9 mouse cellular contexts compared by ENCODE assay signal in genomic region chr2:170344502-170345409, GRCm38 (mm10).
A peak's percentile ranks its signal among the peaks of the same experiment; 100 is the strongest.
DNase-seq lines count a peak whose midpoint lies in the region; ATAC-seq and TF ChIP-seq lines count a peak whose summit lies in the region.
"Had no signal": no experiment of that assay in that cellular context is flagged by ENCODE, and none has a peak within 500 bp of the region (broad histone marks: within the 10 kb centered on the region; RNA-seq: fewer than 3 reads in every experiment).

No protein-coding gene starts in this region.

- H3K4me3 ChIP-seq in heart, embryonic 11.5 days (ENCODE audit: low read depth, low read length) = no peak overlapping the region
- peak overlapping the region; percentile 12 for H3K4me3 ChIP-seq in bone marrow, adult 2 months (replicated peaks; ENCODE audit: control insufficient read depth, low read depth, low read length)
- H3K4me3 ChIP-seq in intestine, embryonic 15.5 days (replicated peaks) = 0 out of 2 replicates have a peak overlapping the region, but pooled peaks have one; percentile 0
- H3K4me3 ChIP-seq in midbrain, embryonic 15.5 days = no peak overlapping the region

- TF ChIP-seq CTCF in bone marrow, adult 2 months (IDR thresholded peaks at IDR 0.05; ENCODE audit: control insufficient read depth, insufficient read depth, low read length) = 0 out of 2 replicates have a peak, but pooled peaks have one; percentile 4

- H3K27me3 ChIP-seq in heart, embryonic 11.5 days (ENCODE audit: control insufficient read depth, insufficient read depth, low read length) = no peaks in the 10 kb centered on the region
- no peaks in the 10 kb centered on the region for H3K27me3 ChIP-seq in intestine, embryonic 15.5 days (replicated peaks)
- H3K27me3 ChIP-seq in midbrain, embryonic 15.5 days (replicated peaks) = no peaks in the 10 kb centered on the region

- H3K4me2 ChIP-seq in heart, embryonic 11.5 days = peak overlapping the region; percentile 9
- peak overlapping the region; percentile 41 for H3K4me2 ChIP-seq in intestine, embryonic 15.5 days (replicated peaks)
- no peak overlapping the region for H3K4me2 ChIP-seq in midbrain, embryonic 15.5 days

- no peak for TF ChIP-seq POLR2A in bone marrow, adult 2 months (IDR thresholded peaks at IDR 0.05; ENCODE audit: borderline replicate concordance, control insufficient read depth, low read depth, low read length)

- no peak overlapping the region for H3K9ac ChIP-seq in heart, embryonic 11.5 days (ENCODE audit: low read depth, low read length)
- H3K9ac ChIP-seq in intestine, embryonic 15.5 days = no peak overlapping the region
- no peak overlapping the region for H3K9ac ChIP-seq in midbrain, embryonic 15.5 days

- 26% methylated on average over 18 of the region's 18 CpGs for WGBS in heart, embryonic 11.5 days (ENCODE audit: insufficient replicate concordance)
- WGBS in bone marrow, adult 2 months = 3% methylated on average over 18 of the region's 18 CpGs
- 9% methylated on average over 18 of the region's 18 CpGs for WGBS in intestine, embryonic 15.5 days
- 25% methylated on average over 17 of the region's 18 CpGs for WGBS in midbrain, embryonic 15.5 days

- peak overlapping the region; percentile 46; the same call in 1 of the 2 replicates for H3K27ac ChIP-seq in heart, embryonic 11.5 days (ENCODE audit: low read depth, low read length)
- peak overlapping the region; percentile 56 for H3K27ac ChIP-seq in bone marrow, adult 2 months (ENCODE audit: control insufficient read depth, insufficient read depth, low read depth, low read length, poor library complexity)
- peak overlapping the region; percentile 89 for H3K27ac ChIP-seq in intestine, embryonic 15.5 days
- H3K27ac ChIP-seq in midbrain, embryonic 15.5 days = peak overlapping the region; percentile 58

- intact Hi-C loops in heart, postnatal 10 days (cut with DNase I) = loop anchor here (5.0 kb wide), 1 partner anchor 122 kb away; no protein-coding TSS in a partner anchor

- no peaks in the 10 kb centered on the region for H3K9me3 ChIP-seq in heart, embryonic 11.5 days (replicated peaks; ENCODE audit: control insufficient read depth, low read length)
- no peaks in the 10 kb centered on the region for H3K9me3 ChIP-seq in intestine, embryonic 15.5 days
- H3K9me3 ChIP-seq in midbrain, embryonic 15.5 days = no peaks in the 10 kb centered on the region

- peaks cover 20% of the 10 kb centered on the region for H3K4me1 ChIP-seq in heart, embryonic 11.5 days (ENCODE audit: control insufficient read depth, insufficient read depth, low read length)
- peaks cover 9% of the 10 kb centered on the region; the same call in 1 of the 2 replicates for H3K4me1 ChIP-seq in bone marrow, adult 2 months (ENCODE audit: control insufficient read depth, insufficient read depth, low read length)
- peaks cover 37% of the 10 kb centered on the region for H3K4me1 ChIP-seq in intestine, embryonic 15.5 days (replicated peaks)
- peaks cover 21% of the 10 kb centered on the region for H3K4me1 ChIP-seq in midbrain, embryonic 15.5 days

- H3K36me3 ChIP-seq in heart, embryonic 11.5 days (ENCODE audit: control insufficient read depth, insufficient read depth, low read length) = no peaks in the 10 kb centered on the region
- no peaks in the 10 kb centered on the region for H3K36me3 ChIP-seq in intestine, embryonic 15.5 days
- H3K36me3 ChIP-seq in midbrain, embryonic 15.5 days (replicated peaks) = no peaks in the 10 kb centered on the region

- ATAC-seq in heart, embryonic 11.5 days (replicated peaks; ENCODE audit: insufficient number of reproducible peaks, low FRiP score, low TSS enrichment) = no peak
- peak; percentile 48 for ATAC-seq in intestine, embryonic 15.5 days
- ATAC-seq in midbrain, embryonic 15.5 days (replicated peaks) = no peak

- DNase-seq in heart, postnatal 10 days = no peak
- DNase-seq in urinary bladder, adult 18-20 months (ENCODE audit: low spot score in 2 of 2) = no peak
- no peak for DNase-seq in left cerebral cortex, adult 9 months (ENCODE audit: low spot score in 2 of 2)
- no peak for DNase-seq in B cell, adult 2 months
- DNase-seq: cerebellum, postnatal 36 days had no signal

Comparison
In these comparisons a context has a peak if more than half of its experiments do, and no peak if none do; other contexts are left out.
1. H3K4me3 ChIP-seq: peak in bone marrow, adult 2 months (single experiment) and intestine, embryonic 15.5 days (single experiment); none in heart, embryonic 11.5 days (single experiment) and midbrain, embryonic 15.5 days (single experiment).
2. Peak in every context shown above with its lines, with median percentiles within 50 percentile points of each other: H3K27ac ChIP-seq.